Mouse (Mus musculus): ENCODE measurements around the gene Olfr1150-ps1.

Gene Olfr1150-ps1

GRCm38 (mm10) chr2:87843693-87844092 is at the start of gene Olfr1150-ps1:
TSS of gene Olfr1150-ps1 (plus strand) at chr2:87843993.
- H3K27me3 ChIP-seq (ENCODE audit: control insufficient read depth, insufficient read depth, low read length, poor library complexity, severe bottlenecking), result no peaks in the 10 kb centered on the region
- DNase-seq (ENCODE audit: low read depth, low spot score), result no peak
- no peaks in the 10 kb centered on the region for H3K36me3 ChIP-seq (ENCODE audit: control insufficient read depth, insufficient read depth, low read length, poor library complexity, severe bottlenecking)

- DNase-seq (ENCODE audit: low read depth, low spot score), result no peak
- Histone ChIP-seq H3K36me3 (ENCODE audit: control insufficient read depth, insufficient read depth, low read length, poor library complexity, severe bottlenecking) (no peaks in the 10 kb centered on the region), H3K27me3 (ENCODE audit: control insufficient read depth, insufficient read depth, low read length, poor library complexity, severe bottlenecking) (no peaks in the 10 kb centered on the region)
These were observed 43.5 kb upstream of the Olfr1150-ps1 start, which contains the start of gene Olfr1143 for GRCm38 (mm10) chr2:87800292-87800691. TSS of gene Olfr1143 (plus strand) at chr2:87800592.

GRCm38 (mm10) chr2:87809522-87809921 is 34.3 kb upstream of the Olfr1150-ps1 start, which contains the start of gene Olfr1145:
TSS of gene Olfr1145 (plus strand) at chr2:87809822.
- no peaks in the 10 kb centered on the region for H3K36me3 ChIP-seq (ENCODE audit: control insufficient read depth, insufficient read depth, low read length, poor library complexity, severe bottlenecking)
- no peak for DNase-seq (ENCODE audit: low read depth, low spot score)
- H3K27me3 ChIP-seq (ENCODE audit: control insufficient read depth, insufficient read depth, low read length, poor library complexity, severe bottlenecking), result no peaks in the 10 kb centered on the region

- no peaks in the 10 kb centered on the region for H3K36me3 ChIP-seq (ENCODE audit: control insufficient read depth, insufficient read depth, low read length, poor library complexity, severe bottlenecking)
- H3K27me3 ChIP-seq (ENCODE audit: control insufficient read depth, insufficient read depth, low read length, poor library complexity, severe bottlenecking), result no peaks in the 10 kb centered on the region
- no peak for DNase-seq (ENCODE audit: low read depth, low spot score)
These were observed 13.6 kb upstream of the Olfr1150-ps1 start, which contains the start of gene Olfr1148 for GRCm38 (mm10) chr2:87830233-87830632. TSS of gene Olfr1148 (plus strand) at chr2:87830533.

- Histone ChIP-seq H3K36me3 (ENCODE audit: control insufficient read depth, insufficient read depth, low read length, poor library complexity, severe bottlenecking) (no peaks in the 10 kb centered on the region), H3K27me3 (ENCODE audit: control insufficient read depth, insufficient read depth, low read length, poor library complexity, severe bottlenecking) (no peaks in the 10 kb centered on the region)
- no peak for DNase-seq (ENCODE audit: low read depth, low spot score)
These were observed 11.8 kb downstream of the Olfr1150-ps1 start, which contains the start of gene Olfr1151 for GRCm38 (mm10) chr2:87855562-87855961. TSS of gene Olfr1151 (plus strand) at chr2:87855862.

GRCm38 (mm10) chr2:87866192-87866591 is 22.4 kb downstream of the Olfr1150-ps1 start, which contains the start of gene Olfr1152:
TSS of gene Olfr1152 (plus strand) at chr2:87866492.
- no peaks in the 10 kb centered on the region for H3K36me3 ChIP-seq (ENCODE audit: control insufficient read depth, insufficient read depth, low read length, poor library complexity, severe bottlenecking)
- H3K27me3 ChIP-seq (ENCODE audit: control insufficient read depth, insufficient read depth, low read length, poor library complexity, severe bottlenecking), result no peaks in the 10 kb centered on the region
- no peak for DNase-seq (ENCODE audit: low read depth, low spot score)

GRCm38 (mm10) chr2:87894662-87895061 is 50.9 kb downstream of the Olfr1150-ps1 start, which contains the start of gene Olfr1153:
TSS of gene Olfr1153 (plus strand) at chr2:87894962.
- Histone ChIP-seq H3K36me3 (ENCODE audit: control insufficient read depth, insufficient read depth, low read length, poor library complexity, severe bottlenecking) (no peaks in the 10 kb centered on the region), H3K27me3 (ENCODE audit: control insufficient read depth, insufficient read depth, low read length, poor library complexity, severe bottlenecking) (no peaks in the 10 kb centered on the region)
- DNase-seq (ENCODE audit: low read depth, low spot score), result no peak
